In the genomic region with DNA sequence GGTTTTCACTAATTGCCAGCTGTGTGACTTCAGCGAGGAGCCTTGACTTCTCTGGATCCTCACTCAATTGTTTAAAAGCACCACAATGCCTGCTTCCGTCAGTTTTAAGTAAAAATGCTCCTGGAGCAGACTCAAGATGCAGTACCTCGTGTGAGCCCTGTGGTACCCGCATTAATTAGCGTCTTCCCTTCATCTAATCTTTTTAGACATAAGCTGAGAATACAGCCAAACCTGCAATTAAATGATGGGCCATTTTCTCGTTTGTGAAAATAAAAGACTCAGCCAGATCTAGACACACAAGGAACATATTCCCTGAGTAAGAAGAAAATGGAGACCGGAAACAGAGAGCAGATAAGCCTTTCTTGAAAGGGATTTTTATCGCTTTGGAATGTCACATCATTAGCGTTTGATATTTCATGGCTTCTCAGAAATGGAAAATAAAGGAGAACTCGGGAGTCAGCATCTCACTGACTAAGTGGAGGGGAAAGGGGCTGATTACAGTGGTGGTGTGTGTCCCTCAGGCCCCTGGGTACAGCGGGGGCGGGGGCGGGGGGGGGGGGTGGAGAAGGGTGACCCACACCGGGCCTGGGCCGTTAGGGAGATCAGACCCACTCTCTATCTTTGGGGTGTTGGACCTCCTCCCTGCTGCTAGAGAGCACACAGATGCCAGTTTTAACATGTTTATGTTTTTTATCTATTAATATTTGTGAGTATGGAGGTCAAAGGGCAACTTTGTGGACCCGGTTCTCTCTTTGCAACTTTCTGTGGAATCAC, we compare ENCODE assay signal across 15 mouse cellular contexts.
DNase-seq lines count a peak whose midpoint lies in the region; ATAC-seq and TF ChIP-seq lines count a peak whose summit lies in the region.
"Had no signal": no experiment of that assay in that cellular context is flagged by ENCODE, and none has a peak within 500 bp of the region (broad histone marks: within the 10 kb centered on the region; RNA-seq: fewer than 3 reads in every experiment).

No protein-coding gene starts in this region.

- TF ChIP-seq CTCF in gastrocnemius, adult 2 months (IDR thresholded peaks at IDR 0.05) = no peak

- peak overlapping the region; percentile 63 for H3K27ac ChIP-seq in gastrocnemius, adult 2 months
- peak overlapping the region; percentile 82 for H3K27ac ChIP-seq in kidney, embryonic 14.5 days (ENCODE audit: low read depth, low read length)
- peak overlapping the region; percentile 87 for H3K27ac ChIP-seq in neural tube, embryonic 13.5 days (replicated peaks)
- peak overlapping the region; percentile 13; the same call in 1 of the 2 replicates for H3K27ac ChIP-seq in neural tube, embryonic 15.5 days (replicated peaks)
- H3K27ac ChIP-seq: layer of hippocampus, adult 2 months had no signal

- H3K36me3 ChIP-seq in kidney, embryonic 14.5 days (ENCODE audit: control insufficient read depth, insufficient read depth, low read length) = no peaks in the 10 kb centered on the region
- H3K36me3 ChIP-seq in neural tube, embryonic 13.5 days = no peaks in the 10 kb centered on the region
- H3K36me3 ChIP-seq in neural tube, embryonic 15.5 days = no peaks in the 10 kb centered on the region
- H3K36me3 ChIP-seq: limb, embryonic 15.5 days had no signal

- ATAC-seq in kidney, embryonic 14.5 days (ENCODE audit: low FRiP score, low TSS enrichment) = no peak
- no peak for ATAC-seq in neural tube, embryonic 13.5 days (ENCODE audit: low read depth)
- ATAC-seq in neural tube, embryonic 15.5 days (ENCODE audit: low FRiP score) = no peak
- ATAC-seq: Patski had no signal

- 58% methylated on average over 16 of the region's 16 CpGs for WGBS in kidney, embryonic 14.5 days
- WGBS in neural tube, embryonic 13.5 days = 68% methylated on average over 16 of the region's 16 CpGs
- WGBS in neural tube, embryonic 15.5 days = 64% methylated on average over 16 of the region's 16 CpGs

- H3K4me3 ChIP-seq in gastrocnemius, adult 2 months = no peak overlapping the region
- H3K4me3 ChIP-seq in kidney, embryonic 14.5 days (ENCODE audit: low read length) = no peak overlapping the region
- no peak overlapping the region for H3K4me3 ChIP-seq in neural tube, embryonic 13.5 days
- no peak overlapping the region for H3K4me3 ChIP-seq in neural tube, embryonic 15.5 days (replicated peaks)
- H3K4me3 ChIP-seq: layer of hippocampus, adult 2 months; limb, embryonic 15.5 days; megakaryocyte, embryonic 14.5 days had no signal

- no peak overlapping the region for H3K4me2 ChIP-seq in kidney, embryonic 14.5 days (replicated peaks; ENCODE audit: low read depth, low read length)
- H3K4me2 ChIP-seq in neural tube, embryonic 13.5 days = no peak overlapping the region
- no peak overlapping the region for H3K4me2 ChIP-seq in neural tube, embryonic 15.5 days
- H3K4me2 ChIP-seq: limb, embryonic 15.5 days had no signal

- H3K27me3 ChIP-seq in kidney, embryonic 14.5 days (ENCODE audit: control insufficient read depth, insufficient read depth, low read length) = no peaks in the 10 kb centered on the region
- no peaks in the 10 kb centered on the region for H3K27me3 ChIP-seq in neural tube, embryonic 13.5 days
- H3K27me3 ChIP-seq in neural tube, embryonic 15.5 days (replicated peaks) = no peaks in the 10 kb centered on the region
- H3K27me3 ChIP-seq: limb, embryonic 15.5 days; megakaryocyte, embryonic 14.5 days; Patski had no signal

- intact Hi-C loops in gastrocnemius, adult 2 months (cut with DNase I) = no loop called here

- H3K9ac ChIP-seq in kidney, embryonic 14.5 days (ENCODE audit: low read depth, low read length) = no peak overlapping the region
- peak overlapping the region; percentile 19; the same call in 1 of the 2 replicates for H3K9ac ChIP-seq in neural tube, embryonic 13.5 days
- no peak overlapping the region for H3K9ac ChIP-seq in neural tube, embryonic 15.5 days (replicated peaks)
- H3K9ac ChIP-seq: limb, embryonic 15.5 days had no signal

- no peaks in the 10 kb centered on the region for H3K9me3 ChIP-seq in kidney, embryonic 14.5 days (ENCODE audit: control insufficient read depth, low read length)
- H3K9me3 ChIP-seq in neural tube, embryonic 13.5 days = no peaks in the 10 kb centered on the region
- no peaks in the 10 kb centered on the region for H3K9me3 ChIP-seq in neural tube, embryonic 15.5 days (replicated peaks)
- H3K9me3 ChIP-seq: limb, embryonic 15.5 days had no signal

- DNase-seq in gastrocnemius, adult 2 months = no peak
- no peak for DNase-seq in gastrocnemius, adult 18-20 months (ENCODE audit: low spot score)
- no peak for DNase-seq in kidney, adult 18-20 months
- no peak for DNase-seq in neural tube, embryonic 10.5 days (ENCODE audit: extremely low spot score, low spot score)
- DNase-seq in left cerebral cortex, adult 11 months (ENCODE audit: low spot score) = no peak
- DNase-seq: cerebellum, postnatal 14 days; lung, adult 18-20 months; thymus, adult 18-20 months had no signal

- H3K4me1 ChIP-seq in kidney, embryonic 14.5 days (ENCODE audit: control insufficient read depth, insufficient read depth, low read length) = peaks cover 41% of the 10 kb centered on the region
- H3K4me1 ChIP-seq in neural tube, embryonic 13.5 days (replicated peaks) = peaks cover 50% of the 10 kb centered on the region
- H3K4me1 ChIP-seq in neural tube, embryonic 15.5 days = peaks cover 48% of the 10 kb centered on the region
- H3K4me1 ChIP-seq: megakaryocyte, embryonic 14.5 days had no signal

Comparison
In these comparisons a context has a peak if more than half of its experiments do, and no peak if none do; other contexts are left out.
1. H3K27ac ChIP-seq: peak in every context shown above with its lines; median percentile 87 in neural tube, embryonic 13.5 days; 82 in kidney, embryonic 14.5 days; 63 in gastrocnemius, adult 2 months; 13 in neural tube, embryonic 15.5 days.